Mouse (Mus musculus): Measurements from ENCODE around the gene Gigyf2. TPM values are rescaled to one million over a fixed set of nuclear protein-coding genes. Genes with fewer than 3 reads are reported as not detected.
"Not testable (repeated sequence)": the region's sequence is repeated elsewhere in the genome, so short reads cannot be mapped to it uniquely, and the experiment has no call there.

Gene Gigyf2
- total RNA-seq, 2 experiments from 2014 or later, result 31.6 to 34.7 TPM

- no peak for DNase-seq
Observed at GRCm38 (mm10) chr1:87447183-87448104, 120.6 kb downstream of the Gigyf2 start.

GRCm38 (mm10) chr1:87449432-87449831, 122.6 kb downstream of the Gigyf2 start:
- no peak for DNase-seq

GRCm38 (mm10) chr1:87456425-87456824, 129.6 kb downstream of the Gigyf2 start:
- DNase-seq, result no peak

GRCm38 (mm10) chr1:87458045-87458444, 131.2 kb downstream of the Gigyf2 start:
- no peak for DNase-seq

- DNase-seq, result not testable (repeated sequence)
Observed at GRCm38 (mm10) chr1:87459856-87460255, 133.1 kb downstream of the Gigyf2 start.

- no peak for DNase-seq
Observed at GRCm38 (mm10) chr1:87467469-87467868, 140.7 kb downstream of the Gigyf2 start.

GRCm38 (mm10) chr1:87468321-87468720, 141.5 kb downstream of the Gigyf2 start:
- no peak for DNase-seq

GRCm38 (mm10) chr1:87469971-87470370, 143.2 kb downstream of the Gigyf2 start, which contains the start of gene Snorc:
Gene Snorc (plus strand): TSS chr1:87470271.
- not testable (repeated sequence) for DNase-seq

- DNase-seq, result no peak
Observed at GRCm38 (mm10) chr1:87471914-87472313, 145.1 kb downstream of the Gigyf2 start.

GRCm38 (mm10) chr1:87472576-87472975, 145.8 kb downstream of the Gigyf2 start:
- DNase-seq, result peak; percentile 23

- DNase-seq, result no peak
Observed at GRCm38 (mm10) chr1:87475076-87475895, 148.5 kb downstream of the Gigyf2 start.

GRCm38 (mm10) chr1:87482546-87482945, 155.7 kb downstream of the Gigyf2 start:
- peak; percentile 27 for DNase-seq

GRCm38 (mm10) chr1:87486386-87486785, 159.6 kb downstream of the Gigyf2 start:
- peak; percentile 60 for DNase-seq

GRCm38 (mm10) chr1:87492285-87492684, 165.5 kb downstream of the Gigyf2 start:
- DNase-seq, result no peak

- DNase-seq, result no peak
Observed at GRCm38 (mm10) chr1:87493542-87493941, 166.7 kb downstream of the Gigyf2 start.

Other genes starting within 250 kb of the Gigyf2 start
- gene Alppl2, start 237.1 kb upstream of the Gigyf2 start, total RNA-seq (2021), result not detected
- gene Alpi, start 225.4 kb upstream of the Gigyf2 start, total RNA-seq (2021), result not detected
- not detected for gene Akp3, start 202.0 kb upstream of the Gigyf2 start, total RNA-seq (2021)
- gene Ecel1, start 170.5 kb upstream of the Gigyf2 start, total RNA-seq (2021), result not detected
- not detected for gene Prss56, start 143.7 kb upstream of the Gigyf2 start, total RNA-seq (2021)
- 1 to 10 TPM; 2.1 to 3.5 TPM for gene Chrnd, start 136.4 kb upstream of the Gigyf2 start, total RNA-seq (2021)
- 1 to 10 TPM in 1 of 2 experiments, under 1 TPM in 1; 0.15 to 1.4 TPM for gene Chrng, start 122.3 kb upstream of the Gigyf2 start, total RNA-seq (2021)
- 10 to 100 TPM; 49.6 to 51.7 TPM for gene Eif4e2, start 113.1 kb upstream of the Gigyf2 start, total RNA-seq (2021)
- gene Efhd1, start 62.6 kb upstream of the Gigyf2 start, total RNA-seq (2021), result 1 to 10 TPM; 6.4 to 8.5 TPM
- not detected for gene Kcnj13, start 67.7 kb downstream of the Gigyf2 start, total RNA-seq (2021)
- not detected for gene Snorc, start 143.3 kb downstream of the Gigyf2 start, total RNA-seq (2021)
- gene Neu2, start 182.9 kb downstream of the Gigyf2 start, total RNA-seq (2021), result 10 to 100 TPM; 15.8 to 18.7 TPM
- gene Ngef, start 246.9 kb downstream of the Gigyf2 start, total RNA-seq (2021), result under 1 TPM; 0.28 to 0.35 TPM

Data from gastrocnemius, postnatal 25 days (tissue).